Mouse (Mus musculus): Measurements from ENCODE around the gene Osbpl9.

GRCm38 (mm10) chr4:109165521-109166173, 36.4 kb downstream of the Osbpl9 start:
- TF ChIP-seq GATA1 (IDR thresholded peaks at IDR 0.05; ENCODE audit: borderline replicate concordance, low read length) (no peak), FLI1 (IDR thresholded peaks at IDR 0.05; ENCODE audit: low read length) (no peak)

Data from megakaryocyte, embryonic 14.5 days (primary cell).